Mouse (Mus musculus) bone marrow, adult 2 months (tissue): ENCODE results near the gene Zwilch.

Experiments
- CTCF ChIP-seq: fragments of 200-500 bp; IDR thresholded peaks from 2 replicates; pipeline ENCODE4 v1.5.1; 2011; ENCODE audit warnings: low read length, control low read depth; ENCODE audit not compliant: control insufficient read depth, insufficient read depth
- POLR2A ChIP-seq: fragments of 200-500 bp; IDR thresholded peaks from 2 replicates; pipeline ENCODE4 v1.6.1; 2011; ENCODE audit warnings: low read depth, mild to moderate bottlenecking, control low read depth, low read length, borderline replicate concordance; ENCODE audit not compliant: control insufficient read depth

DNA sequence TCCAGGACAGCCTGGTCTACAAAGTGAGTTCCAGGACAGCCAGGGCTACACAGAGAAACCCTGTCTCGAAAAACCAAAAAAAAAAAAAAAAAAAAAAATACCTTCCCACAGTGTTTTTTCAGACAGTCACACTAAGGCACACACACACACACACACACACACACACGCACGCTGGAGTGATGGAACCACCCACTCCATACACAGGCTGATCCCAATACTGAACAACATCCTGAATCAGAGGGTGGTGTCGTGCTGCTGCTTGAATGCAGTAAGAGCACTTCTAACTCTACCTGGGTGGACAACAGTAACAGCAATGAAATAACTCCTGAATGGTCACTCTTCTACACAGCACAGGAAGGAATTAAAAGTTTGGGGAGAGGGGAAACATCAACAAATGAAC is 48.6 kb upstream of the Zwilch start:
- TF ChIP-seq CTCF (no peak), POLR2A (no peak)
